Mouse (Mus musculus) megakaryocyte, adult 5-6 weeks (primary cell): ENCODE measurements around the gene Nrf1. TPM values are rescaled to one million over a fixed set of nuclear protein-coding genes. Genes with fewer than 3 reads are reported as not detected.

Experiments
- ATAC-seq: 2 replicates; pipeline ENCODE4 v1.8.0; 2016; ENCODE audit warnings: mild to moderate bottlenecking, inconsistent platforms; ENCODE audit not compliant: poor library complexity, severe bottlenecking
- total RNA-seq, 2 experiments: library from RNA; stranded (forward) in 1 of 2; stranded (reverse) in 1 of 2; fragments of 153-499, 151-499 nt in 1 of 2; fragments of 221-1000, 200-1000 nt in 1 of 2; gene quantifications; 2 replicates each; pipeline versions ENCODE4 v1.2.3 to v1.2.4; 2015 to 2017

Nrf1 gene
- total RNA-seq (2015) (37.1 and 39.6 TPM in 2 replicates), total RNA-seq (2017) (69.9 and 84.5 TPM in 2 replicates)

GRCm38 (mm10) chr6:30047271-30048162 is at the start of gene Nrf1:
TSS of gene Nrf1 (plus strand) at chr6:30047988.
- peak; percentile 97 for ATAC-seq

- ATAC-seq, result no peak
Observed at GRCm38 (mm10) chr6:29998140-29998539, 49.6 kb upstream of the Nrf1 start.

GRCm38 (mm10) chr6:29998771-29999170 is 49.0 kb upstream of the Nrf1 start:
- ATAC-seq, result peak; percentile 56

- ATAC-seq, result no peak
Observed at GRCm38 (mm10) chr6:30002628-30003027, 45.2 kb upstream of the Nrf1 start.

GRCm38 (mm10) chr6:30005851-30006250 is 41.9 kb upstream of the Nrf1 start:
- no peak for ATAC-seq

GRCm38 (mm10) chr6:30009204-30009603 is 38.6 kb upstream of the Nrf1 start:
- no peak for ATAC-seq

GRCm38 (mm10) chr6:30013520-30013919 is 34.3 kb upstream of the Nrf1 start:
- no peak for ATAC-seq

GRCm38 (mm10) chr6:30014187-30014864 is 33.5 kb upstream of the Nrf1 start:
- no peak for ATAC-seq

GRCm38 (mm10) chr6:30021241-30021640 is 26.5 kb upstream of the Nrf1 start:
- no peak for ATAC-seq

GRCm38 (mm10) chr6:30021656-30022055 is 26.1 kb upstream of the Nrf1 start:
- ATAC-seq, result no peak

GRCm38 (mm10) chr6:30026799-30027198 is 21.0 kb upstream of the Nrf1 start:
- peak; percentile 70 for ATAC-seq

- no peak for ATAC-seq
Observed at GRCm38 (mm10) chr6:30028358-30028757, 19.4 kb upstream of the Nrf1 start.

- ATAC-seq, result peak; percentile 89
Observed at GRCm38 (mm10) chr6:30035112-30035511, 12.7 kb upstream of the Nrf1 start.

- ATAC-seq, result no peak
Observed at GRCm38 (mm10) chr6:30041498-30041897, 6.3 kb upstream of the Nrf1 start.

- peak; percentile 40; the same call in 1 of the 2 replicates for ATAC-seq
Observed at GRCm38 (mm10) chr6:30042483-30042882, 5.3 kb upstream of the Nrf1 start.

GRCm38 (mm10) chr6:30048163-30048500 is 344 bp downstream of the Nrf1 start:
- ATAC-seq, result peak; percentile 41

- peak; percentile 11 for ATAC-seq
Observed at GRCm38 (mm10) chr6:30048501-30049353, 939 bp downstream of the Nrf1 start.

GRCm38 (mm10) chr6:30053116-30053515 is 5.3 kb downstream of the Nrf1 start:
- peak; percentile 71 for ATAC-seq

GRCm38 (mm10) chr6:30062544-30062943 is 14.8 kb downstream of the Nrf1 start:
- ATAC-seq, result no peak

- ATAC-seq, result no peak
Observed at GRCm38 (mm10) chr6:30065369-30065768, 17.6 kb downstream of the Nrf1 start.

- ATAC-seq, result no peak
Observed at GRCm38 (mm10) chr6:30066746-30067145, 19.0 kb downstream of the Nrf1 start.
